Mouse (Mus musculus) heart, embryonic 11.5 days (tissue): ENCODE data around the gene Clock. TPM values are rescaled to one million over a fixed set of nuclear protein-coding genes. Genes with fewer than 3 reads are reported as not detected.
A peak's percentile ranks its signal among the peaks of the same experiment; 100 is the strongest.

Experiments used
- ATAC-seq: fragments of 200-750 bp; cut with Nextera tagmentation; replicated peaks from 2 replicates; pipeline ENCODE4 v1.8.0; 2017; ENCODE audit warnings: moderate library complexity; ENCODE audit not compliant: insufficient number of reproducible peaks, low FRiP score, low TSS enrichment
- H3K27ac ChIP-seq: fragments of 300-500 bp; sonication (generic); 2 replicates; pipeline ENCODE4 v1.5.1; 2014; ENCODE audit warnings: mild to moderate bottlenecking, low read depth, low read length
- H3K27me3 ChIP-seq: fragments of 300-500 bp; sonication (generic); 2 replicates; pipeline ENCODE4 v1.6.1; 2014; ENCODE audit warnings: mild to moderate bottlenecking, low read length, mixed read lengths; ENCODE audit not compliant: control insufficient read depth, insufficient read depth
- H3K36me3 ChIP-seq: fragments of 300-500 bp; sonication (generic); 2 replicates; pipeline ENCODE4 v1.6.1; 2014; ENCODE audit warnings: mild to moderate bottlenecking, low read length, moderate library complexity, mixed read lengths; ENCODE audit not compliant: control insufficient read depth, insufficient read depth
- H3K4me1 ChIP-seq: fragments of 300-500 bp; sonication (generic); 2 replicates; pipeline ENCODE4 v1.6.1; 2014; ENCODE audit warnings: low read length; ENCODE audit not compliant: control insufficient read depth, insufficient read depth
- H3K4me2 ChIP-seq: fragments of 300-500 bp; sonication (generic); 2 replicates; pipeline ENCODE4 v1.6.1; 2014; ENCODE audit warnings: mild to moderate bottlenecking, moderate library complexity
- H3K4me3 ChIP-seq: fragments of 300-500 bp; sonication (generic); 2 replicates; pipeline ENCODE4 v1.5.1; 2014; ENCODE audit warnings: low read depth, low read length
- H3K9ac ChIP-seq: fragments of 300-500 bp; sonication (generic); 2 replicates; pipeline ENCODE4 v1.6.1; 2014; ENCODE audit warnings: mild to moderate bottlenecking, low read depth, low read length, moderate library complexity
- H3K9me3 ChIP-seq: fragments of 300-500 bp; sonication (generic); replicated peaks from 2 replicates; pipeline ENCODE4 v1.6.1; 2016; ENCODE audit warnings: low read length; ENCODE audit not compliant: control insufficient read depth
- WGBS: fragments of 180-500 bp; shearing (Covaris S2); extraction: QIAGEN DNeasy Blood & Tissue Kit; methylation state at CpG from one replicate; pipeline ENCODE4 v1.1.7; 2014; ENCODE audit not compliant: insufficient replicate concordance; 5-methylcytosine and 5-hydroxymethylcytosine counted together
- polyA plus RNA-seq: library from polyadenylated mRNA; unstranded; fragments of >200 nt; fragmentation: Nextera tagmentation; extraction: Ambion mirVana; gene quantifications from 2 replicates; pipeline ENCODE4 v1.2.1, GENCODE M21; 2014

The Clock gene
- polyA plus RNA-seq, 1 experiment from 2014 or later = 12.1 TPM

GRCm38 (mm10) chr5:76327296-76327695, 22.7 kb upstream of the Clock start:
- no peak for ATAC-seq
- no peaks in the 10 kb centered on the region for H3K27me3 ChIP-seq
- WGBS = 73% methylated on average over 2 of the region's 2 CpGs
- H3K4me1 ChIP-seq = no peaks in the 10 kb centered on the region
- H3K9me3 ChIP-seq = no peaks in the 10 kb centered on the region
- no peak overlapping the region for H3K4me3 ChIP-seq
- H3K27ac ChIP-seq = no peak overlapping the region
- H3K4me2 ChIP-seq = no peak overlapping the region
- no peak overlapping the region for H3K9ac ChIP-seq
- H3K36me3 ChIP-seq = no peaks in the 10 kb centered on the region

- 81% methylated on average over 4 of the region's 4 CpGs for WGBS
- no peak for ATAC-seq
Measured at GRCm38 (mm10) chr5:76325113-76325512, 20.5 kb upstream of the Clock start.

GRCm38 (mm10) chr5:76321249-76322196, 16.9 kb upstream of the Clock start:
- Histone ChIP-seq H3K27me3 (no peaks in the 10 kb centered on the region), H3K4me3 (no peak overlapping the region), H3K4me2 (no peak overlapping the region), H3K9me3 (no peaks in the 10 kb centered on the region), H3K9ac (no peak overlapping the region), H3K4me1 (no peaks in the 10 kb centered on the region), H3K27ac (no peak overlapping the region), H3K36me3 (no peaks in the 10 kb centered on the region)
- ATAC-seq = no peak
- WGBS = 69% methylated on average over 11 of the region's 11 CpGs

More at GRCm38 (mm10) chr5:76325113-76325512, 20.5 kb upstream of the Clock start:
- no peak overlapping the region for H3K4me3 ChIP-seq
- H3K27me3 ChIP-seq = no peaks in the 10 kb centered on the region
- H3K4me2 ChIP-seq = no peak overlapping the region
- H3K9ac ChIP-seq = no peak overlapping the region
- H3K4me1 ChIP-seq = no peaks in the 10 kb centered on the region
- H3K36me3 ChIP-seq = no peaks in the 10 kb centered on the region
- no peaks in the 10 kb centered on the region for H3K9me3 ChIP-seq
- no peak overlapping the region for H3K27ac ChIP-seq

GRCm38 (mm10) chr5:76308206-76308605, 3.6 kb upstream of the Clock start:
- Histone ChIP-seq H3K4me2 (no peak overlapping the region), H3K9ac (no peak overlapping the region), H3K9me3 (no peaks in the 10 kb centered on the region), H3K4me3 (no peak overlapping the region), H3K4me1 (0 out of 2 replicates have a peak, but pooled peaks cover 4% of the 10 kb centered on the region), H3K27ac (no peak overlapping the region), H3K27me3 (no peaks in the 10 kb centered on the region), H3K36me3 (no peaks in the 10 kb centered on the region)
- WGBS = 73% methylated on average over 2 of the region's 2 CpGs
- ATAC-seq = no peak

GRCm38 (mm10) chr5:76306261-76306660, 1.7 kb upstream of the Clock start:
- Histone ChIP-seq H3K36me3 (no peaks in the 10 kb centered on the region), H3K4me2 (no peak overlapping the region), H3K4me1 (0 out of 2 replicates have a peak, but pooled peaks cover 4% of the 10 kb centered on the region), H3K27ac (no peak overlapping the region), H3K9me3 (no peaks in the 10 kb centered on the region), H3K4me3 (no peak overlapping the region), H3K27me3 (no peaks in the 10 kb centered on the region), H3K9ac (no peak overlapping the region)
- 80% methylated on average over 3 of the region's 3 CpGs for WGBS
- ATAC-seq = no peak

GRCm38 (mm10) chr5:76305616-76306015, 1.0 kb upstream of the Clock start:
- 3% methylated on average over 8 of the region's 8 CpGs for WGBS
- H3K9me3 ChIP-seq = no peaks in the 10 kb centered on the region
- H3K27me3 ChIP-seq = no peaks in the 10 kb centered on the region
- H3K9ac ChIP-seq = 0 out of 2 replicates have a peak overlapping the region, but pooled peaks have one; percentile 43
- H3K36me3 ChIP-seq = no peaks in the 10 kb centered on the region
- H3K4me3 ChIP-seq = peak overlapping the region; percentile 95
- no peak overlapping the region for H3K27ac ChIP-seq
- H3K4me2 ChIP-seq = peak overlapping the region; percentile 94
- no peak for ATAC-seq
- H3K4me1 ChIP-seq = 0 out of 2 replicates have a peak, but pooled peaks cover 4% of the 10 kb centered on the region

- under 1% methylated on average over 85 of the region's 100 CpGs for WGBS
Measured at GRCm38 (mm10) chr5:76303745-76304451, 694 bp downstream of the Clock start.

GRCm38 (mm10) chr5:76303379-76303744, 1.2 kb downstream of the Clock start:
- Histone ChIP-seq H3K4me2 (peak overlapping the region; percentile 94), H3K9ac (peak overlapping the region; percentile 94), H3K27me3 (no peaks in the 10 kb centered on the region), H3K4me3 (peak overlapping the region; percentile 95), H3K27ac (peak overlapping the region; percentile 96), H3K9me3 (no peaks in the 10 kb centered on the region), H3K4me1 (0 out of 2 replicates have a peak, but pooled peaks cover 4% of the 10 kb centered on the region), H3K36me3 (no peaks in the 10 kb centered on the region)
- no peak for ATAC-seq
- WGBS = 6% methylated on average over 11 of the region's 11 CpGs

More at GRCm38 (mm10) chr5:76303745-76304451, 694 bp downstream of the Clock start:
- peak overlapping the region; percentile 94 for H3K4me2 ChIP-seq
- H3K36me3 ChIP-seq = no peaks in the 10 kb centered on the region
- H3K9me3 ChIP-seq = no peaks in the 10 kb centered on the region
- H3K9ac ChIP-seq = peak overlapping the region; percentile 94
- H3K27ac ChIP-seq = peak overlapping the region; percentile 96
- 0 out of 2 replicates have a peak, but pooled peaks cover 4% of the 10 kb centered on the region for H3K4me1 ChIP-seq
- peak overlapping the region; percentile 95 for H3K4me3 ChIP-seq
- H3K27me3 ChIP-seq = no peaks in the 10 kb centered on the region
- peak; percentile 79 for ATAC-seq
